Mouse (Mus musculus) B cell, adult (primary cell): Measurements from ENCODE around the gene P2rx3. TPM values are rescaled to one million over a fixed set of nuclear protein-coding genes. Genes with fewer than 3 reads are reported as not detected.

Experiments
- total RNA-seq: library from RNA; stranded (reverse); gene quantifications from 4 replicates; pipeline ENCODE4 v1.2.4, GENCODE M21; 2023; ENCODE audit not compliant: inconsistent age

Gene P2rx3
- total RNA-seq: 0.29 to 1.00 TPM (median 0.51 TPM) in 3 of 4 replicates, not detected in the other

DNA sequence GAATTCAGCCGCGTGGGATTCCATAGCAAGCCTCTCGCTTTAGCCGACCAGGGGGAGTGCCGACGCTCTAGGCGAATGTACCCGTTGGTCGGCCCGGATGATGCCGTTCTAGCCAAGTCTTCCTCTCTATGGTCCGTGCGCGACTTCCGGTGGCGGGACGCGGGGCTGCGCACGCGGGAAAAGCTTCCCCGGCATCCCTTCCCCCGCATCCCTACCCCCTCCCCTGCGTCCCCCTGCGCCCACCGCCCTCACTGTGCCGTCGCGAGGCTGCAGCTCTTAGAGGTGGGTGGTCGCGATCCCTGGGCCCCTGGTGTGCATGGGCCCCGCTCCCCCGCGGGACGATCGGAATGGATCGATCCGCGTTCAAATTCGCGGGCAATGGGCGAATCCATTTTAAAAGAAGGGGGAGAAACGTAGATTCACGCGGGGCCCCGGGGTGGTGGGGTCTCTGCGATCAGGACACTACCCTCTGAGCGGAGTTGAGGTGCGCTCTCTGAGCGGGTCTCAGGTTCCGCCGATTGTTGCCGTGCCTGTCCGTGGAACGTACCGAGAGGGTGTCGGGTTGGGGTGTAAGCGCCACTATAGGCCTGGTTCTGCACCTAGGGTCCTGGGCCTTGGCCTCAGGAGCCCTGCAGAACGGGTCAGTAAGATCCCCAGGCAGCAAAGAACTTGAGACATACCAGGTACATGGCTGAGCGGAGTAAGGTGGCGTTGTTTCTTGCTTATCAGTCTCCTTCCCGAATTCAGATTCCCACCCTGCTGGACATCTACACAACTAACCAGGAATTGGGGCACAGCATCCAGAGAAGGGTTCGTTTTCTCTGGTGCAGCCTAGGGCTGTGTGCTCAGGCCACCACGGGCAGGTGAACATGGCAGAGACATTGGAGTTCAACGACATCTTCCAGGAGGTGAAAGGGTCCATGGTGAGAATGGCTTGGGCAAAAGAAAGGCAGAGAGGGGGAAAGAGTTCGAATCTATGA, at the start of gene P2rx3, which contains the start of gene Ssrp1:
Gene P2rx3 (minus strand): TSS at position 416 of the 980 bp plus-strand sequence.
Gene Ssrp1 (plus strand): TSS at position 188 of the 980 bp plus-strand sequence.

DNA sequence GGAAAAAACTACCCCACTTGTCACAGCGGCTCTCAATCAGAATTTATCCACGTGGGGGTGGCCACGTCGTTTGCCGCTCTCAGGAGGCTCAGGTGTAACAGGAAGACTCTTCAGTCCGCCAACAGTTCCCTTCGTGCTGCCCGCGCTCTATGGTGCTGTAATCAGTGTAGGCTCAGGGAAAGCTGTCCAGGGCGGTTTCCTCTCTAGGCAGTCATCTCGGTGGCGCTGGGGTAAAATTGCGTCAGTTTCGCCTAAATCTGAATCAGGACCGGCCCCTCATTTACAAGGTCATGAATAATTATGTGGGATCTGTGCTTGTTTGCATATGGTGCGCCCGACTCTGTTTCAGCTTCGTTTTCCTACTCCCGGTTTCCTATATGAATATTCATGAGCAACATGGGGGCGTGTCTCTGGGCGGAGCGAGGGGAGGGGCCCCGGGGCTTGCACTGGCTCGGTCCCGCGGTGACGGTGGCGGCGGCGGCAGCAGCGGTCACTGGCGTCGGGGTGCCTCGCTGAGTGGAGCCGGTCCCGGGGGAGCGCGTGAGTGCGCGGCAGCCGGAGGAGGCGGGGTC, 10.4 kb upstream of the P2rx3 start, which contains the start of gene Tnks1bp1:
Gene Tnks1bp1 (plus strand): TSS at position 427 of the 572 bp plus-strand sequence.

DNA sequence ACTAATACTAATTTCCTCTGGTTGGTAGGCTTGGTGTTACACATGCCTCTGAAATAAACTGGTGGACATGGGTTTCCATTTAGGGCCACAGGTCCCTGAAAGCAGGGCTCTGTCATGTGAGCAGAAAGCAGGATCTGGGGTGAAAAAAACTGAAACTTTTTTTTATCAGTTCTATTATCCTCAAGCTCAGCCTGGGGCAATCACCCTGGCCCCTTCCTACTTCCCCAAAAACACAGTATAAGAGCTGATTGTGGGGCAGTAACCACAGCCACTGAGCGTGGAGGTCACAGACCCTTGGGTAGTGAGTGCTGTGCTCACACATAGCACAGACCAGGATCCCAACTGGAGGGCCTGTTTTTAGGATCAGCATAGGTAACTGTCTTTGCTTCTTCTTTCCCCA, 49.3 kb downstream of the P2rx3 start, which contains the start of gene Prg3:
Gene Prg3 (plus strand): TSS at position 286 of the 400 bp plus-strand sequence.

DNA sequence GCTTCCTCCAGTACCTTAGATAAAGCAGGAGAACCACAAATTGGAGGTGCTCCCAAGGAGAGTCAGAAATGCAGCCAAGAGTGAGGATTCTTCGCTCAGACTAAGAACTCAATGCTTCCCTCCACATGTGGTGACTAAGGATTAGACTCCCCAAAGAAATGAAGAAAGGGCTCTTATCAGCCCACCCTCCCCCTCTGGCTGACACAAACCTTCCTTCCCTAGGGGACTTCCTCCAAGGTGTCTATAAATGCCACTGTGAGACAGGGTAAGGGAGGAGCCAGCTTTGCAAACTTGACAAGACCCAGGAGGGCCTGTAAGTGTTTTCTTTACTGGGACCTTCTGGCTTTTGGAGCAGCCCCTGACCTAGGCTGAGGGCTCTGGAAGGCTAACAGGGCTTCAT, 57.1 kb downstream of the P2rx3 start, which contains the start of gene Prg2:
Gene Prg2 (plus strand): TSS at position 274 of the 400 bp plus-strand sequence.

Other genes starting within 250 kb of the P2rx3 start
- gene Ube2l6, start 238.6 kb downstream of the P2rx3 start, total RNA-seq: 9.9 to 13.6 TPM (median 11.4 TPM) in 4 replicates
- not detected in 4 replicates for gene Smtnl1, start 214.8 kb downstream of the P2rx3 start, total RNA-seq
- gene Timm10, start 210.5 kb downstream of the P2rx3 start, total RNA-seq: 16.3 to 24.5 TPM (median 21.0 TPM) in 4 replicates
- 5.3 to 9.8 TPM (median 7.3 TPM) in 4 replicates for gene Slc43a1, start 198.6 kb downstream of the P2rx3 start, total RNA-seq
- 1.3 TPM in 1 of 4 replicates, not detected in the others for gene Rtn4rl2, start 150.8 kb downstream of the P2rx3 start, total RNA-seq
- gene Slc43a3, start 100.9 kb downstream of the P2rx3 start, total RNA-seq: 6.9 to 14.2 TPM (median 7.5 TPM) in 4 replicates
- gene Prg2, start 57.0 kb downstream of the P2rx3 start, total RNA-seq: 1.1 to 3.4 TPM (median 1.7 TPM) in 4 replicates
- not detected in 4 replicates for gene Prg3, start 49.2 kb downstream of the P2rx3 start, total RNA-seq
- 180 to 189 TPM (median 187 TPM) in 4 replicates for gene Ssrp1, start 228 bp downstream of the P2rx3 start, total RNA-seq
- 32.7 to 44.1 TPM (median 38.3 TPM) in 4 replicates for gene Tnks1bp1, start 10.6 kb upstream of the P2rx3 start, total RNA-seq
- gene Aplnr, start 98.8 kb upstream of the P2rx3 start, total RNA-seq: not detected in 4 replicates
- not detected in 4 replicates for gene Lrrc55, start 159.7 kb upstream of the P2rx3 start, total RNA-seq